Comparison of ENCODE assay signal across 24 mouse cellular contexts in genomic region chr14:75519668-75520067, GRCm38 (mm10).
DNase-seq lines count a peak whose midpoint lies in the region; ATAC-seq lines count a peak whose summit lies in the region.
"Had no signal": no experiment of that assay in that cellular context is flagged by ENCODE, and none has a peak within 500 bp of the region (broad histone marks: within the 10 kb centered on the region; RNA-seq: fewer than 3 reads in every experiment).

No protein-coding gene starts in this region.

- intact Hi-C loops in heart, postnatal 10 days (cut with DNase I) = no loop called here

- 0 out of 2 replicates have a peak overlapping the region, but pooled peaks have one; percentile 12 for H3K27ac ChIP-seq in forebrain, embryonic 10.5 days
- no peak overlapping the region for H3K27ac ChIP-seq in forebrain, embryonic 11.5 days (ENCODE audit: low read depth, low read length)
- H3K27ac ChIP-seq in heart, embryonic 13.5 days (replicated peaks) = no peak overlapping the region
- H3K27ac ChIP-seq in liver, embryonic 12.5 days = no peak overlapping the region
- H3K27ac ChIP-seq in liver, embryonic 15.5 days (replicated peaks) = no peak overlapping the region
- no peak overlapping the region for H3K27ac ChIP-seq in midbrain, embryonic 16.5 days (ENCODE audit: low read length)
- H3K27ac ChIP-seq: heart, adult 2 months; heart, embryonic 10.5 days; hindbrain, embryonic 10.5 days; intestine, embryonic 15.5 days had no signal

- H3K4me2 ChIP-seq in forebrain, embryonic 11.5 days (ENCODE audit: low read depth, low read length, severe bottlenecking) = no peak overlapping the region
- peak overlapping the region; percentile 58; the same call in 1 of the 2 replicates for H3K4me2 ChIP-seq in heart, embryonic 13.5 days
- no peak overlapping the region for H3K4me2 ChIP-seq in liver, embryonic 12.5 days
- H3K4me2 ChIP-seq in liver, embryonic 15.5 days = no peak overlapping the region
- H3K4me2 ChIP-seq in midbrain, embryonic 16.5 days (ENCODE audit: low read length) = no peak overlapping the region
- H3K4me2 ChIP-seq: hindbrain, embryonic 13.5 days; intestine, embryonic 15.5 days had no signal

- H3K4me1 ChIP-seq in forebrain, embryonic 10.5 days = peaks cover 32% of the 10 kb centered on the region
- peaks cover 16% of the 10 kb centered on the region; the same call in 1 of the 2 replicates for H3K4me1 ChIP-seq in forebrain, embryonic 11.5 days (replicated peaks; ENCODE audit: control insufficient read depth, insufficient read depth, low read length)
- peaks cover 17% of the 10 kb centered on the region for H3K4me1 ChIP-seq in heart, embryonic 13.5 days
- H3K4me1 ChIP-seq in liver, embryonic 12.5 days = peaks cover 42% of the 10 kb centered on the region
- H3K4me1 ChIP-seq in liver, embryonic 15.5 days (replicated peaks) = peaks cover 20% of the 10 kb centered on the region
- H3K4me1 ChIP-seq in midbrain, embryonic 16.5 days (ENCODE audit: control insufficient read depth, insufficient read depth, low read length) = peaks cover 2% of the 10 kb centered on the region; the same call in 1 of the 2 replicates
- H3K4me1 ChIP-seq: intestine, embryonic 15.5 days had no signal

- ATAC-seq in forebrain, embryonic 11.5 days (replicated peaks; ENCODE audit: low FRiP score) = no peak
- no peak for ATAC-seq in heart, embryonic 13.5 days (ENCODE audit: extremely low read depth, insufficient number of reproducible peaks, low FRiP score, low TSS enrichment)
- ATAC-seq in liver, embryonic 12.5 days = peak; percentile 44; the same call in 1 of the 2 replicates
- peak; percentile 43; the same call in 1 of the 2 replicates for ATAC-seq in liver, embryonic 15.5 days (ENCODE audit: insufficient read depth)
- no peak for ATAC-seq in midbrain, embryonic 16.5 days
- ATAC-seq: forebrain, embryonic 14.5 days; hindbrain, embryonic 16.5 days; intestine, embryonic 15.5 days; Patski had no signal

- no peak overlapping the region for H3K4me3 ChIP-seq in forebrain, embryonic 10.5 days
- H3K4me3 ChIP-seq in forebrain, embryonic 11.5 days (ENCODE audit: low read depth, low read length) = no peak overlapping the region
- no peak overlapping the region for H3K4me3 ChIP-seq in heart, embryonic 13.5 days
- no peak overlapping the region for H3K4me3 ChIP-seq in liver, embryonic 12.5 days
- H3K4me3 ChIP-seq in liver, embryonic 15.5 days (replicated peaks) = no peak overlapping the region
- no peak overlapping the region for H3K4me3 ChIP-seq in midbrain, embryonic 16.5 days (ENCODE audit: low read depth, low read length)
- H3K4me3 ChIP-seq: heart, adult 2 months; heart, embryonic 10.5 days; hindbrain, embryonic 10.5 days; hindbrain, embryonic 13.5 days; intestine, embryonic 15.5 days had no signal

- H3K36me3 ChIP-seq in forebrain, embryonic 10.5 days (replicated peaks) = no peaks in the 10 kb centered on the region
- H3K36me3 ChIP-seq in forebrain, embryonic 11.5 days (ENCODE audit: control insufficient read depth, insufficient read depth, low read length) = no peaks in the 10 kb centered on the region
- no peaks in the 10 kb centered on the region for H3K36me3 ChIP-seq in heart, embryonic 13.5 days
- no peaks in the 10 kb centered on the region for H3K36me3 ChIP-seq in liver, embryonic 12.5 days
- no peaks in the 10 kb centered on the region for H3K36me3 ChIP-seq in liver, embryonic 15.5 days (replicated peaks)
- H3K36me3 ChIP-seq in midbrain, embryonic 16.5 days (ENCODE audit: control insufficient read depth, insufficient read depth, low read length) = no peaks in the 10 kb centered on the region
- H3K36me3 ChIP-seq: heart, embryonic 10.5 days; hindbrain, embryonic 10.5 days; hindbrain, embryonic 13.5 days; intestine, embryonic 15.5 days had no signal

- 91% methylated on average over 8 of the region's 8 CpGs for WGBS in forebrain, embryonic 10.5 days
- 95% methylated on average over 8 of the region's 8 CpGs for WGBS in forebrain, embryonic 11.5 days
- 57% methylated on average over 8 of the region's 8 CpGs for WGBS in heart, embryonic 13.5 days
- 43% methylated on average over 8 of the region's 8 CpGs for WGBS in liver, embryonic 12.5 days (ENCODE audit: insufficient replicate concordance)
- 42% methylated on average over 8 of the region's 8 CpGs for WGBS in liver, embryonic 15.5 days (ENCODE audit: insufficient replicate concordance)
- WGBS in midbrain, embryonic 16.5 days = 90% methylated on average over 8 of the region's 8 CpGs

- H3K27me3 ChIP-seq in forebrain, embryonic 10.5 days (ENCODE audit: poor library complexity, severe bottlenecking) = peaks cover 7% of the 10 kb centered on the region; the same call in 1 of the 2 replicates
- H3K27me3 ChIP-seq in forebrain, embryonic 11.5 days (ENCODE audit: control insufficient read depth, insufficient read depth, low read length) = no peaks in the 10 kb centered on the region
- H3K27me3 ChIP-seq in heart, embryonic 13.5 days (replicated peaks) = peaks cover 6% of the 10 kb centered on the region; the same call in 1 of the 2 replicates
- 0 out of 2 replicates have a peak, but pooled peaks cover 3% of the 10 kb centered on the region for H3K27me3 ChIP-seq in liver, embryonic 12.5 days (replicated peaks)
- no peaks in the 10 kb centered on the region for H3K27me3 ChIP-seq in liver, embryonic 15.5 days
- no peaks in the 10 kb centered on the region for H3K27me3 ChIP-seq in midbrain, embryonic 16.5 days (ENCODE audit: control insufficient read depth, insufficient read depth, low read depth, low read length)
- H3K27me3 ChIP-seq: intestine, embryonic 15.5 days had no signal

- no peak overlapping the region for H3K9ac ChIP-seq in forebrain, embryonic 11.5 days (ENCODE audit: low read length)
- H3K9ac ChIP-seq in heart, embryonic 13.5 days = no peak overlapping the region
- no peak overlapping the region for H3K9ac ChIP-seq in liver, embryonic 12.5 days
- H3K9ac ChIP-seq in liver, embryonic 15.5 days = no peak overlapping the region
- H3K9ac ChIP-seq in midbrain, embryonic 16.5 days (ENCODE audit: low read depth, low read length) = no peak overlapping the region
- H3K9ac ChIP-seq: hindbrain, embryonic 13.5 days; intestine, embryonic 15.5 days had no signal

- no peak for DNase-seq in forebrain, embryonic 10.5 days (ENCODE audit: extremely low spot score, low spot score)
- no peak for DNase-seq in forebrain, embryonic 11.5 days (ENCODE audit: low spot score)
- no peak for DNase-seq in heart, postnatal 10 days
- DNase-seq in cerebellum, postnatal 10 days = no peak
- DNase-seq: adrenal gland, postnatal 10 days; adrenal gland, postnatal 36 days; cerebellum, adult 11 months; cerebellum, adult 8-10 months; cerebellum, postnatal 14 days; gastrocnemius, postnatal 10 days; gastrocnemius, postnatal 36 days; heart, adult 2 months; heart, postnatal 36 days had no signal

- H3K9me3 ChIP-seq in forebrain, embryonic 10.5 days = no peaks in the 10 kb centered on the region
- no peaks in the 10 kb centered on the region for H3K9me3 ChIP-seq in forebrain, embryonic 11.5 days (ENCODE audit: control insufficient read depth, low read length)
- H3K9me3 ChIP-seq in heart, embryonic 13.5 days = no peaks in the 10 kb centered on the region
- no peaks in the 10 kb centered on the region for H3K9me3 ChIP-seq in liver, embryonic 12.5 days (replicated peaks)
- H3K9me3 ChIP-seq in liver, embryonic 15.5 days (replicated peaks) = no peaks in the 10 kb centered on the region
- H3K9me3 ChIP-seq in midbrain, embryonic 16.5 days (replicated peaks; ENCODE audit: control insufficient read depth, low read length, poor library complexity, severe bottlenecking) = no peaks in the 10 kb centered on the region
- H3K9me3 ChIP-seq: heart, embryonic 10.5 days; hindbrain, embryonic 10.5 days; hindbrain, embryonic 13.5 days; intestine, embryonic 15.5 days had no signal

Comparison
In these comparisons a context has a peak if more than half of its experiments do, and no peak if none do; other contexts are left out.
1. ATAC-seq: peak in liver, embryonic 12.5 days (single experiment) and liver, embryonic 15.5 days (single experiment); none in forebrain, embryonic 11.5 days (single experiment), heart, embryonic 13.5 days (single experiment) and midbrain, embryonic 16.5 days (single experiment).